Mouse (Mus musculus) natural killer cell, adult 2 months (primary cell): ENCODE results near the gene Mta2.

Experiments
- DNase-seq, 2 experiments: peaks; one replicate each; pipeline ENCODE4 v3.0.0; 2022; ENCODE audit warnings: low spot score in 2 of 2

The Mta2 gene

GRCm38 (mm10) chr19:8992769-8993624 is 51.3 kb downstream of the Mta2 start:
- peak; percentile 78 to 85 for DNase-seq

DNA sequence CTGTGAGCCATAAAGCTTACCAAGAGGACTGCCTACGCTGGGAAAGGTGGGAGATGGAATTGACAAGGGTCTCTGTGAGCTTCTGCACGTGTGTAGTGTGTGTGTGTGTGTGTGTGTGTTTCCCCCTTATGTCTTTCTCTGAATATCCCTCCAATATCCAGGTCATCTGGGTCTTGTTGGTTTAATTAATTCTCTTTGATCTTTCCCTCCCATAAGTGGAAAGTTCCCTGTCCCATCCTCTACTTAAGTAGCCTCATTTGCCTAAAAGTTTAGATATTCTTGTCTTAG is 51.9 kb downstream of the Mta2 start:
- DNase-seq = no peak

- no peak for DNase-seq
These were observed 53.3 kb downstream of the Mta2 start for GRCm38 (mm10) chr19:8994813-8995607.

GRCm38 (mm10) chr19:8996601-8997000 is 54.9 kb downstream of the Mta2 start:
- DNase-seq = no peak

- peak; percentile 73 to 74 for DNase-seq
These were observed 55.9 kb downstream of the Mta2 start for GRCm38 (mm10) chr19:8997546-8997945.

DNA sequence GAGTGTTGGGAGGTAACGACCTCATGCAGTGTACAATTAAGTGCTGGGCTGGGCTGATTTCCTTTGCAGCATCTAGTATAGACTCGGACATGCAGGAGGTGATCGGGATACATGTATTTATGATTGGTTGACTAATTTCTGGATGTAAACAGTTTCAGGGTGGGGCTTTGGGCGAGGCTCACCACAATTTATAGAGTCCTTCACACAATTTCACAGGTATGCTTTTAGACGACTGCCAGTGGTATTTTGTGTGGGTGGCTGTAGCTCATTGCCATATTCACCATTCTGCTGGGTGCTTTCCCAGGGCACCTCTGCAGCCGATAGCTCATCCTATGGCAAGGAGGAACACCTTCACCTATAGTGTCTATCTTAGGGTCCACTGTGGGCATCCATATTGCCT is 56.9 kb downstream of the Mta2 start:
- DNase-seq = no peak

DNA sequence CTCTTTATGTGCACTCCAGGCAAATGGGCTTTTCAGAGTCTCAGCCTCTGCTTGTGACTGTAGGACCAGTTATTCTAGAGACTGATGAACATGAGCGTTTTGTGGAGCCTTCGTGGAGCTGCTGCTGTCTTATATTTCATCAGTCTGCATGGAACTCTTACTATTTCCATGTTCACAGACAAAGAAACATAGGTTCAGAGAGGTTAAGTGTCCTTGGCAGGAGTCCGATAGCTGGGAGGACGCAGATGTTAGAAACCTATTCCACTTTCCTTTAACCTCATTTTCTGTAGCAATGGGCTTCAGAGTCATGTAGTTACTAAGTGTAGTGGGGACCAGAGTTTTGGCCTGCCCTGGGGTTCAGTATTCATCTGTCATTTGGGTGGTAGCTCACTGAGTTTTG is 57.5 kb downstream of the Mta2 start:
- no peak for DNase-seq
